ENCODE assay signal across 20 mouse cellular contexts in the genomic region with DNA sequence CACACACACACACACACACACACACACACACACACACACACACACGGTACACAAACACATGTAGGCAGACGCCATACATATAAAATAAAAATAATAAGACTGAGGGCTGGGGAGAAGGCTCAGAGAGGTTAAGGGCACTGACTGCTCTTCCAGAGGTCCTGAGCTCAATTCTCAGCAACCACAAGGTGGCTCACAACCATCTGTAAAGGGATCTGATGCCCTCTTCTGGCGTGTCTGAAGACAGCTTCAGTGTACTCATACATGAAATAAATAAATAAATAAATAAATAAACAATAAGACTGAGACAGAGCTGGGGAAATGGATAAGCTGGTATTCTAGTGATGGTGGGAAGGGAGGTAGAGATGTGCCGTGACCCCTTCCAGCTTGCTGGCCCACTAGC. TPM values are rescaled to one million over a fixed set of nuclear protein-coding genes. Genes with fewer than 3 reads are reported as not detected.
DNase-seq lines count a peak whose midpoint lies in the region; ATAC-seq and TF ChIP-seq lines count a peak whose summit lies in the region.
"Had no signal": no experiment of that assay in that cellular context is flagged by ENCODE, and none has a peak within 500 bp of the region (broad histone marks: within the 10 kb centered on the region; RNA-seq: fewer than 3 reads in every experiment).

No protein-coding gene starts in this region.

- H3K9me3 ChIP-seq in liver, embryonic 14.5 days (ENCODE audit: control insufficient read depth, low read length): no peaks in the 10 kb centered on the region
- no peaks in the 10 kb centered on the region for H3K9me3 ChIP-seq in liver, embryonic 12.5 days (replicated peaks)
- H3K9me3 ChIP-seq in E14TG2a.4 (ENCODE audit: low read length): no peaks in the 10 kb centered on the region
- H3K9me3 ChIP-seq: embryonic facial prominence, embryonic 12.5 days; heart, embryonic 10.5 days; neural tube, embryonic 12.5 days had no signal

- no peak overlapping the region for H3K4me3 ChIP-seq in liver, embryonic 14.5 days (ENCODE audit: insufficient read depth in 1 of 2, low read depth in 2 of 2, low read length in 2 of 2)
- no peak overlapping the region for H3K4me3 ChIP-seq in liver, embryonic 12.5 days
- H3K4me3 ChIP-seq in E14TG2a.4 (replicated peaks; ENCODE audit: low read length): no peak overlapping the region
- H3K4me3 ChIP-seq: embryonic facial prominence, embryonic 12.5 days; heart, embryonic 10.5 days; left cerebral cortex, adult 2 months; megakaryocyte, embryonic 14.5 days; neural tube, embryonic 12.5 days had no signal

- 61% methylated on average over 4 of the region's 4 CpGs for WGBS in liver, embryonic 14.5 days (ENCODE audit: insufficient replicate concordance)
- 65% methylated on average over 4 of the region's 4 CpGs for WGBS in liver, embryonic 12.5 days (ENCODE audit: insufficient replicate concordance)

- 0 out of 4 replicates have a peak, but pooled peaks cover 0 to 3% of the 10 kb centered on the region in 2 experiments for H3K4me1 ChIP-seq in liver, embryonic 14.5 days (replicated peaks; ENCODE audit: control insufficient read depth in 2 of 2, insufficient read depth in 2 of 2, low read length in 1 of 2)
- peaks cover 4% of the 10 kb centered on the region for H3K4me1 ChIP-seq in liver, embryonic 12.5 days
- H3K4me1 ChIP-seq in E14TG2a.4 (replicated peaks; ENCODE audit: low read depth, low read length): peaks cover 9% of the 10 kb centered on the region
- H3K4me1 ChIP-seq: embryonic facial prominence, embryonic 12.5 days; heart, embryonic 10.5 days; neural tube, embryonic 12.5 days had no signal

- ATAC-seq in liver, embryonic 14.5 days (ENCODE audit: insufficient read depth): no peak
- no peak for ATAC-seq in liver, embryonic 12.5 days
- ATAC-seq: intestine, embryonic 16.5 days had no signal

- peak; percentile 24 for TF ChIP-seq CTCF in liver, embryonic 14.5 days (IDR thresholded peaks at IDR 0.05; ENCODE audit: low read depth)
- TF ChIP-seq CTCF in E14TG2a.4 (conservative IDR thresholded peaks at IDR 0.05; ENCODE audit: low read length): 0 out of 2 replicates have a peak, but pooled peaks have one; percentile 14

- no peak overlapping the region for H3K9ac ChIP-seq in liver, embryonic 14.5 days (replicated peaks)
- no peak overlapping the region for H3K9ac ChIP-seq in liver, embryonic 12.5 days
- H3K9ac ChIP-seq: embryonic facial prominence, embryonic 12.5 days; hindbrain, embryonic 14.5 days; neural tube, embryonic 12.5 days had no signal

- no peak for DNase-seq in liver, embryonic 14.5 days (ENCODE audit: low read depth in 3 of 3, low spot score in 3 of 3)
- peak; percentile 34 for DNase-seq in 416B (ENCODE audit: low read depth)
- DNase-seq in ZHBTc4 (ENCODE audit: low read depth, low spot score): peak; percentile 27
- no peak for DNase-seq in adrenal gland, adult 8-10 months
- no peak for DNase-seq in cerebellum, postnatal 10 days
- DNase-seq: cerebellum, adult 18-20 months; cerebellum, postnatal 25 days; heart, postnatal 4 days; lung, postnatal 36 days; midbrain, embryonic 14.5 days; right cerebral cortex, postnatal 14 days had no signal

- no peaks in the 10 kb centered on the region for H3K27me3 ChIP-seq in liver, embryonic 14.5 days (ENCODE audit: control insufficient read depth, insufficient read depth, low read length)
- H3K27me3 ChIP-seq in liver, embryonic 12.5 days (replicated peaks): no peaks in the 10 kb centered on the region
- H3K27me3 ChIP-seq in E14TG2a.4 (ENCODE audit: insufficient read depth, low read length): no peaks in the 10 kb centered on the region
- H3K27me3 ChIP-seq: embryonic facial prominence, embryonic 12.5 days; megakaryocyte, embryonic 14.5 days; neural tube, embryonic 12.5 days had no signal

- H3K4me2 ChIP-seq in liver, embryonic 14.5 days (ENCODE audit: low read depth): no peak overlapping the region
- no peak overlapping the region for H3K4me2 ChIP-seq in liver, embryonic 12.5 days
- H3K4me2 ChIP-seq: embryonic facial prominence, embryonic 12.5 days; hindbrain, embryonic 14.5 days; neural tube, embryonic 12.5 days had no signal

- no peak overlapping the region for H3K27ac ChIP-seq in liver, embryonic 14.5 days
- H3K27ac ChIP-seq in liver, embryonic 12.5 days: no peak overlapping the region
- H3K27ac ChIP-seq: embryonic facial prominence, embryonic 12.5 days; heart, embryonic 10.5 days; hindbrain, embryonic 14.5 days; left cerebral cortex, adult 2 months; neural tube, embryonic 12.5 days had no signal

- no peak for TF ChIP-seq EP300 in liver, embryonic 14.5 days (IDR thresholded peaks at IDR 0.05; ENCODE audit: low read depth)

- no peaks in the 10 kb centered on the region for H3K36me3 ChIP-seq in liver, embryonic 14.5 days (replicated peaks; ENCODE audit: control insufficient read depth, insufficient read depth, low read depth)
- no peaks in the 10 kb centered on the region for H3K36me3 ChIP-seq in liver, embryonic 12.5 days
- H3K36me3 ChIP-seq in E14TG2a.4 (ENCODE audit: insufficient read depth, low read length): no peaks in the 10 kb centered on the region
- H3K36me3 ChIP-seq: embryonic facial prominence, embryonic 12.5 days; heart, embryonic 10.5 days; neural tube, embryonic 12.5 days had no signal

RNA-seq across cellular contexts. Expression of gene Coq2, which starts 10.7 kb away (rescaled TPM):
- 19.2 and 23.8 TPM in 2 replicates for polyA plus RNA-seq in liver, embryonic 14.5 days (2012; rRNA removed)
- 25.7 and 29.4 TPM in 2 replicates for polyA plus RNA-seq in liver, embryonic 14.5 days (2014; fragmentation: Nextera tagmentation; extraction: Ambion mirVana)
- polyA plus RNA-seq in liver, embryonic 12.5 days (2016; fragmentation: Nextera tagmentation; extraction: Ambion mirVana): 42.4 and 42.8 TPM in 2 replicates
- total RNA-seq in adrenal gland, adult 8-10 months (2022): 10 to 100 TPM; 71.6 to 81.1 (median 77.9) TPM

RNA-seq across cellular contexts. Expression of gene Hpse, which starts 33.9 kb away (rescaled TPM):
- polyA plus RNA-seq in liver, embryonic 14.5 days (2012; rRNA removed): 1.2 and 1.4 TPM in 2 replicates
- polyA plus RNA-seq in liver, embryonic 14.5 days (2014; fragmentation: Nextera tagmentation; extraction: Ambion mirVana): 1.5 and 1.9 TPM in 2 replicates
- 2.2 and 2.5 TPM in 2 replicates for polyA plus RNA-seq in liver, embryonic 12.5 days (2016; fragmentation: Nextera tagmentation; extraction: Ambion mirVana)
- total RNA-seq in adrenal gland, adult 8-10 months (2022): 1 to 10 TPM in 1 of 4 experiments, under 1 TPM in 3; 0.66 to 1.5 (median 0.75) TPM

Comparison
In these comparisons a context has a peak if more than half of its experiments do, and no peak if none do; other contexts are left out.
1. DNase-seq: peak in 416B (single experiment) and ZHBTc4 (single experiment); none in liver, embryonic 14.5 days (0 of 3), adrenal gland, adult 8-10 months (single experiment) and cerebellum, postnatal 10 days (0 of 2).